Comparison of ENCODE assay signal across 15 mouse cellular contexts in genomic region chr7:75404955-75405354, GRCm38 (mm10).
"Had no signal": no experiment of that assay in that cellular context is flagged by ENCODE, and none has a peak within 500 bp of the region (broad histone marks: within the 10 kb centered on the region; RNA-seq: fewer than 3 reads in every experiment).

No protein-coding gene starts in this region.

- H3K36me3 ChIP-seq: limb, embryonic 13.5 days; midbrain, embryonic 12.5 days; neural tube, embryonic 13.5 days; stomach, embryonic 15.5 days had no signal

- H3K27me3 ChIP-seq: limb, embryonic 13.5 days; midbrain, embryonic 12.5 days; neural tube, embryonic 13.5 days; stomach, embryonic 15.5 days had no signal

- H3K4me1 ChIP-seq: limb, embryonic 13.5 days; midbrain, embryonic 12.5 days; neural tube, embryonic 13.5 days; stomach, embryonic 15.5 days had no signal

- H3K9ac ChIP-seq: limb, embryonic 13.5 days; liver, embryonic 14.5 days; midbrain, embryonic 12.5 days; neural tube, embryonic 13.5 days; stomach, embryonic 15.5 days had no signal

- ATAC-seq: midbrain, embryonic 16.5 days had no signal

- H3K4me3 ChIP-seq: layer of hippocampus, adult 2 months; limb, embryonic 13.5 days; midbrain, embryonic 12.5 days; neural tube, embryonic 13.5 days; stomach, embryonic 15.5 days had no signal

- H3K27ac ChIP-seq: kidney, postnatal 0 days; layer of hippocampus, adult 2 months; limb, embryonic 13.5 days; liver, embryonic 14.5 days; midbrain, embryonic 12.5 days; neural tube, embryonic 13.5 days; stomach, embryonic 15.5 days had no signal

- H3K9me3 ChIP-seq: limb, embryonic 13.5 days; midbrain, embryonic 12.5 days; neural tube, embryonic 13.5 days; stomach, embryonic 15.5 days had no signal

- DNase-seq: kidney, postnatal 36 days; left cerebral cortex, postnatal 4 days; lung, adult 18-20 months; retina, postnatal 1 day; right cerebral cortex, postnatal 4 days; spleen, adult 18-20 months; thymus, postnatal 4 days had no signal

- H3K4me2 ChIP-seq: limb, embryonic 13.5 days; midbrain, embryonic 12.5 days; neural tube, embryonic 13.5 days; stomach, embryonic 15.5 days had no signal
